Mouse (Mus musculus): ENCODE measurements around the gene Dffb. TPM values are rescaled to one million over a fixed set of nuclear protein-coding genes. Genes with fewer than 3 reads are reported as not detected.

Gene Dffb
- polyA plus RNA-seq, 1 experiment from 2014 or later, result 7.3 TPM

DNA sequence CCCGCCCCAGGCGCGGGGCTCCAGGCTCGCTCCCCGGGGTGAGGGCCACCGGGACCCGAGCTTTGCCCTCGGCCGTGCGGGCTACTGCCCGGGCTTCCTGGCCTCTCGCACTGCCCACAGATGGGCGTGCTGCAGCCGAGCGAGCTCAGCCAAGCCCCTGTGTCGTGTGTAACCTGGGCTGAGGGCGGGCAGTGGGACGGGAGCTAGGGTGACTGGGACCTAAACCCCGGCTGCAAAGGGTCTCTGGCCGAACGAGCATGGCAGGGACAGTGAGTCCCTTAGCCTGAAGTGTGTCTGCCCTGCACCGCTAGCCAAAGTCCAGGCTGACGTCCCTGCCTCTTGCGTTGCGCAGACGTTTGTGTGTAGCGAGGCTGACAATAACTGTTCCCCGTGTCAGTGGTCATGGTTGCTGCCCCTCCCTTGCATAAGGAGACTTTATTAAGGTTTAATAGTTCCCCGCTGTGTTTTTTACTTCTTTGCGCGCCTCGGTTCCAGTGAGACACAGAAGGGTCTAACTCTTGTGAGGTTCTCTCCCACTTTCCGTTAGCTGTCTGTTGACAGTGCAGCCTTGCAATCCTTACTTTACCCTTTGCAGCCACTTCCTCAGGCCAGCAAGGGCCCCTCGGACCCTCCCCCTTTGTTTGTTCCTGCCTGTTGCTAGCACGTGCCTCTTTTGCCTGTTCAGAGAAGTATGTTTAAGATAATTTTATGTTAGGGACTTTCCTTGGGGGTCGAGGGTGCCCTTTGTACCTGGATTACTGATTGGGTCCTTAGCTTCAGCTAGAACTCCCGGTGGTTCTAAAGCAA lies 17.3 kb downstream of the Dffb start:
- under 1% methylated on average over 31 of the region's 37 CpGs for WGBS

GRCm38 (mm10) chr4:153956569-153957405 lies 18.1 kb downstream of the Dffb start, which contains the start of gene A430005L14Rik:
Gene A430005L14Rik, plus strand, starts transcription at chr4:153957237.
- no peaks in the 10 kb centered on the region for H3K9me3 ChIP-seq (ENCODE audit: control insufficient read depth, low read length)
- ATAC-seq (ENCODE audit: low read depth), result peak; percentile 94
- 6% methylated on average over 20 of the region's 67 CpGs for WGBS

More for the DNA sequence above, 17.3 kb downstream of the Dffb start:
- peak; percentile 64 for ATAC-seq (ENCODE audit: low read depth)
- H3K4me2 ChIP-seq (ENCODE audit: low read depth, low read length), result peak overlapping the region; percentile 67
- H3K4me1 ChIP-seq (ENCODE audit: control insufficient read depth, insufficient read depth, low read length), result 0 out of 2 replicates have a peak, but pooled peaks cover 8% of the 10 kb centered on the region
- peak; percentile 28 for DNase-seq (ENCODE audit: low spot score)
- peak overlapping the region; percentile 82 for H3K4me3 ChIP-seq (ENCODE audit: low read depth, low read length)
- H3K9ac ChIP-seq (ENCODE audit: low read depth, low read length), result peak overlapping the region; percentile 91
- no peaks in the 10 kb centered on the region for H3K9me3 ChIP-seq (ENCODE audit: control insufficient read depth, low read length)
- peaks cover 8% of the 10 kb centered on the region; the same call in 1 of the 2 replicates for H3K27me3 ChIP-seq (replicated peaks; ENCODE audit: control insufficient read depth, insufficient read depth, low read length)
- peaks cover 27% of the 10 kb centered on the region for H3K36me3 ChIP-seq (ENCODE audit: control insufficient read depth, insufficient read depth, low read length)
- H3K27ac ChIP-seq (replicated peaks; ENCODE audit: low read depth, low read length), result peak overlapping the region; percentile 91

GRCm38 (mm10) chr4:153955651-153956050 lies 19.3 kb downstream of the Dffb start:
- H3K27ac ChIP-seq (replicated peaks; ENCODE audit: low read depth, low read length), result no peak overlapping the region
- ATAC-seq (ENCODE audit: low read depth) (no peak), DNase-seq (ENCODE audit: low spot score) (no peak)
- peaks cover 8% of the 10 kb centered on the region; the same call in 1 of the 2 replicates for H3K27me3 ChIP-seq (replicated peaks; ENCODE audit: control insufficient read depth, insufficient read depth, low read length)
- H3K4me1 ChIP-seq (ENCODE audit: control insufficient read depth, insufficient read depth, low read length), result peaks cover 24% of the 10 kb centered on the region
- H3K36me3 ChIP-seq (ENCODE audit: control insufficient read depth, insufficient read depth, low read length), result peaks cover 10% of the 10 kb centered on the region; the same call in 1 of the 2 replicates
- no peaks in the 10 kb centered on the region for H3K9me3 ChIP-seq (ENCODE audit: control insufficient read depth, low read length)
- H3K9ac ChIP-seq (ENCODE audit: low read depth, low read length), result no peak overlapping the region
- no peak overlapping the region for H3K4me3 ChIP-seq (ENCODE audit: low read depth, low read length)
- 76% methylated on average over 8 of the region's 8 CpGs for WGBS
- H3K4me2 ChIP-seq (ENCODE audit: low read depth, low read length), result no peak overlapping the region

More at GRCm38 (mm10) chr4:153956569-153957405, 18.1 kb downstream of the Dffb start, which contains the start of gene A430005L14Rik:
- Histone ChIP-seq H3K9ac (ENCODE audit: low read depth, low read length) (peak within 1 kb of the TSS; percentile 91), H3K4me2 (ENCODE audit: low read depth, low read length) (peak within 1 kb of the TSS; percentile 67), H3K4me3 (ENCODE audit: low read depth, low read length) (peak within 1 kb of the TSS; percentile 82), H3K4me1 (ENCODE audit: control insufficient read depth, insufficient read depth, low read length) (peaks cover 16% of the 10 kb centered on the region), H3K27me3 (replicated peaks; ENCODE audit: control insufficient read depth, insufficient read depth, low read length) (peaks cover 8% of the 10 kb centered on the region; the same call in 1 of the 2 replicates), H3K27ac (replicated peaks; ENCODE audit: low read depth, low read length) (peak within 1 kb of the TSS; percentile 91), H3K36me3 (ENCODE audit: control insufficient read depth, insufficient read depth, low read length) (peaks cover 19% of the 10 kb centered on the region)
- DNase-seq (ENCODE audit: low spot score), result peak; percentile 98

DNA sequence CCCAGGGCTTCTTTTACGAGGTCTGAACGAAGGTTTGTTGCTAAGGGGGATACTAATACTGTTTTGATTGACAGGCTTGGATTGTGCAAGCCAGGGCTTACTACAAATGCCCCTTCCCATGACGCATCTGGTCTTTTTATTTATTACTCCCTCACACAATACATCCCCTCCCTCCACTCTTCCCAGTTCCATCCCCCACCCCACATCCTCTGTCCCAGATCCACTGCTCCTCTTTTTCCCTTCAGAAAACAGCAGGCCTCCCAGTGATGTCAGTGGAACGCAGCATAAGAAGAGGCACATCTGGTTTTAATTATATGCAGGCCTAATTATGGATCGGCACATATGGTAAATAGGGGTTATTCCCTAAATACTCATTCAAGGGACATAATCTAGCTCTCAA lies 23.2 kb downstream of the Dffb start:
- Histone ChIP-seq H3K4me3 (ENCODE audit: low read depth, low read length) (no peak overlapping the region), H3K27me3 (replicated peaks; ENCODE audit: control insufficient read depth, insufficient read depth, low read length) (peaks cover 8% of the 10 kb centered on the region), H3K9me3 (ENCODE audit: control insufficient read depth, low read length) (no peaks in the 10 kb centered on the region), H3K27ac (replicated peaks; ENCODE audit: low read depth, low read length) (peak overlapping the region; percentile 35), H3K9ac (ENCODE audit: low read depth, low read length) (no peak overlapping the region), H3K4me2 (ENCODE audit: low read depth, low read length) (no peak overlapping the region), H3K36me3 (ENCODE audit: control insufficient read depth, insufficient read depth, low read length) (no peaks in the 10 kb centered on the region), H3K4me1 (ENCODE audit: control insufficient read depth, insufficient read depth, low read length) (peaks cover 16% of the 10 kb centered on the region)
- ATAC-seq (ENCODE audit: low read depth) (peak; percentile 10; the same call in 1 of the 2 replicates), DNase-seq (ENCODE audit: low spot score) (peak; percentile 72)
- 22% methylated on average over 5 of the region's 5 CpGs for whole genome bisulfite sequencing

GRCm38 (mm10) chr4:153951150-153951549 lies 23.8 kb downstream of the Dffb start:
- H3K36me3 ChIP-seq (ENCODE audit: control insufficient read depth, insufficient read depth, low read length), result no peaks in the 10 kb centered on the region
- no peak overlapping the region for H3K4me2 ChIP-seq (ENCODE audit: low read depth, low read length)
- peaks cover 8% of the 10 kb centered on the region for H3K27me3 ChIP-seq (replicated peaks; ENCODE audit: control insufficient read depth, insufficient read depth, low read length)
- H3K4me3 ChIP-seq (ENCODE audit: low read depth, low read length), result no peak overlapping the region
- DNase-seq (ENCODE audit: low spot score) (no peak), ATAC-seq (ENCODE audit: low read depth) (no peak)
- H3K4me1 ChIP-seq (ENCODE audit: control insufficient read depth, insufficient read depth, low read length), result peaks cover 16% of the 10 kb centered on the region
- H3K9me3 ChIP-seq (ENCODE audit: control insufficient read depth, low read length), result no peaks in the 10 kb centered on the region
- no peak overlapping the region for H3K9ac ChIP-seq (ENCODE audit: low read depth, low read length)
- 58% methylated on average over 3 of the region's 3 CpGs for WGBS
- H3K27ac ChIP-seq (replicated peaks; ENCODE audit: low read depth, low read length), result no peak overlapping the region

GRCm38 (mm10) chr4:153950372-153950771 lies 24.6 kb downstream of the Dffb start:
- Histone ChIP-seq H3K4me3 (ENCODE audit: low read depth, low read length) (no peak overlapping the region), H3K9me3 (ENCODE audit: control insufficient read depth, low read length) (no peaks in the 10 kb centered on the region)

DNA sequence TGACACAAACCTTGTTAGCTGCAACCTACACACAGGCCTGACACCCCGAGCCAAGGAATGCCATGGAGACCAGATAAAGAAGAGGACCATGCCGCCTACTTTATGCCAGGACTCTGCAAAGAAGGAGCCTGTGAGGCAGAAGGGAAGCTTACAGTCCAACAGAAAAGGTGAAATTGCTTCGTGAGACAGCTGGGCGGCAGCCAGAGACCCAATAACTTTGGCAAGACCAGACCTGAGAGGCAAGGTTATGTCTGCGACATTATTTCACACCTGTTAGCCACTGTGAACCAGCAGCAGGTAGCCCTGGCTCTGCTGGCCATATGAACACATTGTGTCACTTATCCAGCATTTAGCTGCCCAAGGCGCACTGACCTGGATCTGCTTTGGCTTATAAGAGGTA lies 29.2 kb downstream of the Dffb start:
- Histone ChIP-seq H3K4me2 (ENCODE audit: low read depth, low read length) (no peak overlapping the region), H3K4me3 (ENCODE audit: low read depth, low read length) (no peak overlapping the region), H3K27me3 (replicated peaks; ENCODE audit: control insufficient read depth, insufficient read depth, low read length) (no peaks in the 10 kb centered on the region; the same call in 1 of the 2 replicates), H3K36me3 (ENCODE audit: control insufficient read depth, insufficient read depth, low read length) (no peaks in the 10 kb centered on the region), H3K9ac (ENCODE audit: low read depth, low read length) (no peak overlapping the region), H3K27ac (replicated peaks; ENCODE audit: low read depth, low read length) (no peak overlapping the region), H3K9me3 (ENCODE audit: control insufficient read depth, low read length) (no peaks in the 10 kb centered on the region), H3K4me1 (ENCODE audit: control insufficient read depth, insufficient read depth, low read length) (no peaks in the 10 kb centered on the region)
- DNase-seq (ENCODE audit: low spot score), result no peak
- WGBS, result 80% methylated on average over 6 of the region's 6 CpGs
- no peak for ATAC-seq (ENCODE audit: low read depth)

More at GRCm38 (mm10) chr4:153950372-153950771, 24.6 kb downstream of the Dffb start:
- H3K4me2 ChIP-seq (ENCODE audit: low read depth, low read length), result no peak overlapping the region
- no peak for ATAC-seq (ENCODE audit: low read depth)
- 66% methylated on average over 2 of the region's 2 CpGs for WGBS
- H3K27me3 ChIP-seq (replicated peaks; ENCODE audit: control insufficient read depth, insufficient read depth, low read length), result peaks cover 8% of the 10 kb centered on the region
- no peak for DNase-seq (ENCODE audit: low spot score)
- no peak overlapping the region for H3K27ac ChIP-seq (replicated peaks; ENCODE audit: low read depth, low read length)
- H3K9ac ChIP-seq (ENCODE audit: low read depth, low read length), result no peak overlapping the region
- H3K36me3 ChIP-seq (ENCODE audit: control insufficient read depth, insufficient read depth, low read length), result no peaks in the 10 kb centered on the region
- H3K4me1 ChIP-seq (ENCODE audit: control insufficient read depth, insufficient read depth, low read length), result peaks cover 16% of the 10 kb centered on the region

- H3K9ac ChIP-seq (ENCODE audit: low read depth, low read length), result no peak overlapping the region
- DNase-seq (ENCODE audit: low spot score), result no peak
- H3K36me3 ChIP-seq (ENCODE audit: control insufficient read depth, insufficient read depth, low read length), result no peaks in the 10 kb centered on the region
- H3K27ac ChIP-seq (replicated peaks; ENCODE audit: low read depth, low read length), result no peak overlapping the region
- H3K4me2 ChIP-seq (ENCODE audit: low read depth, low read length), result no peak overlapping the region
- H3K27me3 ChIP-seq (replicated peaks; ENCODE audit: control insufficient read depth, insufficient read depth, low read length), result no peaks in the 10 kb centered on the region; the same call in 1 of the 2 replicates
- H3K4me1 ChIP-seq (ENCODE audit: control insufficient read depth, insufficient read depth, low read length), result no peaks in the 10 kb centered on the region
- 0 out of 2 replicates have a peak, but pooled peaks have one; percentile 14 for ATAC-seq (ENCODE audit: low read depth)
- H3K4me3 ChIP-seq (ENCODE audit: low read depth, low read length), result no peak overlapping the region
- H3K9me3 ChIP-seq (ENCODE audit: control insufficient read depth, low read length), result no peaks in the 10 kb centered on the region
- WGBS, result 52% methylated on average over 6 of the region's 6 CpGs
These were observed 30.7 kb downstream of the Dffb start for GRCm38 (mm10) chr4:153944261-153944660.

Data from embryonic facial prominence, embryonic 14.5 days (tissue).